Mouse (Mus musculus) c-Kit-positive CD71-negative TER-119-negative erythroid progenitor cells, embryonic 14.5 days (primary cell): Measurements from ENCODE around the gene Ppp1r32.

Experiments
- DNase-seq: peaks from one replicate; pipeline ENCODE4 v3.0.0-alpha.2; 2013; ENCODE audit warnings: low read depth

The Ppp1r32 gene

DNA sequence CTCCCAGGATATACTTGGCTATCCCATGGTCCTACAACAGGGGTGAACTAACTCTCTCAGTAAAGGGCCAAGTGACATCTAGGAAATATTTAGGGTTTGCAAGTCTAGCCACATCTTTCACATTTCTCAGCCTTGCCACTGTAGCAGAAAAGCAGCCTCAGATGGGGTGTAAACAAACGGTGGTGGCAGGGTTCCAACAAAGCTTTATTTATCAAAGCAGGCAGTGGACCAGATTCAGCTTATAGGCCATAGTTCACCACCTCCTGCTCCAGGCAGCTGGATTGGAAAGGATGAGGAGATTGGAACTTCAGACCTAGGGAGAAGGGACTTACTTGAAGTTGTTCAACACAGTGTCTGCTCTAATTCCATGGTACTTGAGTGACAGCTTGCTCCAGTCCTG is 58.0 kb downstream of the Ppp1r32 start:
- DNase-seq, result no peak
